Mouse (Mus musculus) midbrain, postnatal 0 days (tissue): Measurements from ENCODE around the gene Ghdc. TPM values are rescaled to one million over a fixed set of nuclear protein-coding genes. Genes with fewer than 3 reads are reported as not detected.

Experiments
- ATAC-seq: fragments of 200-750 bp; cut with Nextera tagmentation; 2 replicates; pipeline ENCODE4 v1.8.0; 2017; ENCODE audit warnings: moderate number of reproducible peaks, mild to moderate bottlenecking, moderate TSS enrichment, moderate library complexity; ENCODE audit not compliant: low FRiP score
- DNase-seq: peaks from one replicate; pipeline ENCODE4 v3.0.0-alpha.2; 2015; ENCODE audit warnings: low spot score
- H3K27ac ChIP-seq: fragments of 300-500 bp; sonication (generic); 2 replicates; pipeline ENCODE4 v1.5.1; 2014; ENCODE audit warnings: low read depth, mild to moderate bottlenecking, low read length, mixed read lengths
- H3K27me3 ChIP-seq: fragments of 300-500 bp; sonication (generic); 2 replicates; pipeline ENCODE4 v1.6.1; 2014; ENCODE audit warnings: low read length, control low read depth, mixed read lengths; ENCODE audit not compliant: insufficient read depth
- H3K36me3 ChIP-seq: fragments of 300-500 bp; sonication (generic); 2 replicates; pipeline ENCODE4 v1.6.1; 2014; ENCODE audit warnings: low read length, control low read depth, mixed read lengths; ENCODE audit not compliant: insufficient read depth
- H3K4me1 ChIP-seq: fragments of 300-500 bp; sonication (generic); 2 replicates; pipeline ENCODE4 v1.6.1; 2014; ENCODE audit warnings: mild to moderate bottlenecking, control low read depth, antibody characterized with exemption, low read length, mixed read lengths; ENCODE audit not compliant: insufficient read depth
- H3K4me2 ChIP-seq: fragments of 300-500 bp; sonication (generic); 2 replicates; pipeline ENCODE4 v1.6.1; 2014; ENCODE audit warnings: low read depth, mild to moderate bottlenecking, low read length, mixed read lengths; ENCODE audit not compliant: poor library complexity, severe bottlenecking
- H3K4me3 ChIP-seq: fragments of 300-500 bp; sonication (generic); 2 replicates; pipeline ENCODE4 v1.5.1; 2014; ENCODE audit warnings: low read depth, mild to moderate bottlenecking, low read length, moderate library complexity
- H3K9ac ChIP-seq: fragments of 300-500 bp; sonication (generic); replicated peaks from 2 replicates; pipeline ENCODE4 v1.6.1; 2014; ENCODE audit warnings: mild to moderate bottlenecking, low read length, moderate library complexity, mixed read lengths; ENCODE audit not compliant: poor library complexity, severe bottlenecking
- H3K9me3 ChIP-seq: fragments of 300-500 bp; sonication (generic); 2 replicates; pipeline ENCODE4 v1.6.1; 2016; ENCODE audit warnings: low read length, control low read depth
- CTCF ChIP-seq: IDR thresholded peaks from 2 replicates; pipeline ENCODE4 v1.5.1; 2016; ENCODE audit warnings: antibody characterized with exemption, mild to moderate bottlenecking
- WGBS: fragments of 180-500 bp; shearing (Covaris S2); extraction: QIAGEN DNeasy Blood & Tissue Kit; methylation state at CpG from one replicate; pipeline ENCODE4 v1.1.7; 2014; 5-methylcytosine and 5-hydroxymethylcytosine counted together
- polyA plus RNA-seq: library from polyadenylated mRNA; unstranded; fragments of >200 nt; fragmentation: Nextera tagmentation; extraction: Ambion mirVana; gene quantifications from 2 replicates; pipeline ENCODE4 v1.2.1, GENCODE M21; 2015
- total RNA-seq: library from RNA; depleted of rRNA; stranded (reverse); fragments of >200 nt; gene quantifications from 2 replicates; pipeline ENCODE4 v1.2.3, GENCODE M21; 2014

Ghdc gene
- total and polyA plus RNA-seq, 2 experiments from 2014 or later, result 6.7 to 14.1 TPM

- DNase-seq, result no peak
Observed at GRCm38 (mm10) chr11:100816801-100817200, 46.0 kb upstream of the Ghdc start.

GRCm38 (mm10) chr11:100816342-100816741 is 45.6 kb upstream of the Ghdc start:
- DNase-seq, result no peak
- WGBS, result 96% methylated on average over 3 of the region's 3 CpGs
- no peak overlapping the region for H3K27ac ChIP-seq
- H3K4me2 ChIP-seq, result no peak overlapping the region
- no peak for ATAC-seq
- H3K36me3 ChIP-seq, result no peaks in the 10 kb centered on the region
- H3K27me3 ChIP-seq, result no peaks in the 10 kb centered on the region
- no peaks in the 10 kb centered on the region for H3K4me1 ChIP-seq
- no peak overlapping the region for H3K4me3 ChIP-seq
- no peaks in the 10 kb centered on the region for H3K9me3 ChIP-seq
- no peak overlapping the region for H3K9ac ChIP-seq
- TF ChIP-seq CTCF, result no peak

More at GRCm38 (mm10) chr11:100816801-100817200, 46.0 kb upstream of the Ghdc start:
- no peak overlapping the region for H3K27ac ChIP-seq
- no peaks in the 10 kb centered on the region for H3K4me1 ChIP-seq
- H3K9ac ChIP-seq, result no peak overlapping the region
- no peak overlapping the region for H3K4me2 ChIP-seq
- no peaks in the 10 kb centered on the region for H3K9me3 ChIP-seq
- no peak for ATAC-seq
- no peak for TF ChIP-seq CTCF
- H3K4me3 ChIP-seq, result no peak overlapping the region
- H3K36me3 ChIP-seq, result no peaks in the 10 kb centered on the region
- no peaks in the 10 kb centered on the region for H3K27me3 ChIP-seq
- 78% methylated on average over 4 of the region's 4 CpGs for WGBS

- Histone ChIP-seq H3K4me3 (no peak overlapping the region), H3K36me3 (no peaks in the 10 kb centered on the region), H3K4me1 (no peaks in the 10 kb centered on the region), H3K9me3 (no peaks in the 10 kb centered on the region), H3K27me3 (no peaks in the 10 kb centered on the region), H3K4me2 (no peak overlapping the region), H3K9ac (no peak overlapping the region), H3K27ac (no peak overlapping the region)
- 79% methylated on average over 13 of the region's 13 CpGs for WGBS
- TF ChIP-seq CTCF, result no peak
- DNase-seq, result no peak
- ATAC-seq, result no peak
Observed at GRCm38 (mm10) chr11:100814498-100814897, 43.7 kb upstream of the Ghdc start.

- H3K27me3 ChIP-seq, result no peaks in the 10 kb centered on the region
- ATAC-seq, result no peak
- H3K36me3 ChIP-seq, result peaks cover 3% of the 10 kb centered on the region; the same call in 1 of the 2 replicates
- H3K27ac ChIP-seq, result no peak overlapping the region
- TF ChIP-seq CTCF, result peak; percentile 47
- no peaks in the 10 kb centered on the region for H3K9me3 ChIP-seq
- no peak overlapping the region for H3K9ac ChIP-seq
- DNase-seq, result no peak
- 83% methylated on average over 2 of the region's 2 CpGs for WGBS
- H3K4me2 ChIP-seq, result no peak overlapping the region
- no peaks in the 10 kb centered on the region for H3K4me1 ChIP-seq
- H3K4me3 ChIP-seq, result no peak overlapping the region
Observed at GRCm38 (mm10) chr11:100811132-100811531, 40.4 kb upstream of the Ghdc start.

- H3K4me2 ChIP-seq, result no peak overlapping the region
- no peaks in the 10 kb centered on the region for H3K4me1 ChIP-seq
- no peaks in the 10 kb centered on the region for H3K9me3 ChIP-seq
- H3K4me3 ChIP-seq, result no peak overlapping the region
- no peak overlapping the region for H3K27ac ChIP-seq
- no peaks in the 10 kb centered on the region for H3K27me3 ChIP-seq
- TF ChIP-seq CTCF, result no peak
- H3K36me3 ChIP-seq, result peaks cover 3% of the 10 kb centered on the region; the same call in 1 of the 2 replicates
- ATAC-seq, result no peak
- no peak overlapping the region for H3K9ac ChIP-seq
- WGBS, result 88% methylated on average over 9 of the region's 9 CpGs
- DNase-seq, result no peak
Observed at GRCm38 (mm10) chr11:100810516-100810915, 39.8 kb upstream of the Ghdc start.

GRCm38 (mm10) chr11:100806380-100807305 is 35.9 kb upstream of the Ghdc start:
- Histone ChIP-seq H3K36me3 (peaks cover 32% of the 10 kb centered on the region), H3K9me3 (no peaks in the 10 kb centered on the region), H3K4me2 (no peak overlapping the region), H3K27ac (no peak overlapping the region), H3K9ac (no peak overlapping the region), H3K27me3 (no peaks in the 10 kb centered on the region), H3K4me1 (no peaks in the 10 kb centered on the region), H3K4me3 (no peak overlapping the region)
- ATAC-seq, result no peak
- no peak for TF ChIP-seq CTCF
- WGBS, result 66% methylated on average over 20 of the region's 20 CpGs
- no peak for DNase-seq
